Mouse (Mus musculus) small intestine, adult 2 months (tissue): ENCODE data around the gene Sec24b.

Experiments used
- CTCF ChIP-seq: fragments of 200-500 bp; IDR thresholded peaks from 2 replicates; pipeline ENCODE4 v1.5.1; 2012; ENCODE audit warnings: low read depth, mild to moderate bottlenecking, control low read depth, inconsistent platforms, low read length, moderate library complexity, mixed read lengths; ENCODE audit not compliant: insufficient replicate concordance, insufficient read length; ENCODE audit errors: extremely low read depth
- POLR2A ChIP-seq: fragments of 200-500 bp; IDR thresholded peaks from 2 replicates; pipeline ENCODE4 v1.6.1; 2012; ENCODE audit warnings: low read depth, mild to moderate bottlenecking, control low read depth, inconsistent platforms, low read length, moderate library complexity

GRCm38 (mm10) chr3:129981756-129982155 lies 79.6 kb downstream of the Sec24b start:
- TF ChIP-seq POLR2A (no peak), CTCF (no peak)
